Mouse (Mus musculus) subcutaneous adipose tissue, adult 2 months (tissue): ENCODE measurements around the gene Arsg. TPM values are rescaled to one million over a fixed set of nuclear protein-coding genes. Genes with fewer than 3 reads are reported as not detected.

Experiments
- polyA plus RNA-seq: library from polyadenylated mRNA; depleted of rRNA; stranded (reverse); fragments of >200 nt; gene quantifications from 2 replicates; pipeline ENCODE4 v1.2.3, GENCODE M21; 2012; ENCODE audit warnings: low replicate concordance; rRNA removed

Arsg gene
- polyA plus RNA-seq, result 6.2 and 12.4 TPM in 2 replicates

DNA sequence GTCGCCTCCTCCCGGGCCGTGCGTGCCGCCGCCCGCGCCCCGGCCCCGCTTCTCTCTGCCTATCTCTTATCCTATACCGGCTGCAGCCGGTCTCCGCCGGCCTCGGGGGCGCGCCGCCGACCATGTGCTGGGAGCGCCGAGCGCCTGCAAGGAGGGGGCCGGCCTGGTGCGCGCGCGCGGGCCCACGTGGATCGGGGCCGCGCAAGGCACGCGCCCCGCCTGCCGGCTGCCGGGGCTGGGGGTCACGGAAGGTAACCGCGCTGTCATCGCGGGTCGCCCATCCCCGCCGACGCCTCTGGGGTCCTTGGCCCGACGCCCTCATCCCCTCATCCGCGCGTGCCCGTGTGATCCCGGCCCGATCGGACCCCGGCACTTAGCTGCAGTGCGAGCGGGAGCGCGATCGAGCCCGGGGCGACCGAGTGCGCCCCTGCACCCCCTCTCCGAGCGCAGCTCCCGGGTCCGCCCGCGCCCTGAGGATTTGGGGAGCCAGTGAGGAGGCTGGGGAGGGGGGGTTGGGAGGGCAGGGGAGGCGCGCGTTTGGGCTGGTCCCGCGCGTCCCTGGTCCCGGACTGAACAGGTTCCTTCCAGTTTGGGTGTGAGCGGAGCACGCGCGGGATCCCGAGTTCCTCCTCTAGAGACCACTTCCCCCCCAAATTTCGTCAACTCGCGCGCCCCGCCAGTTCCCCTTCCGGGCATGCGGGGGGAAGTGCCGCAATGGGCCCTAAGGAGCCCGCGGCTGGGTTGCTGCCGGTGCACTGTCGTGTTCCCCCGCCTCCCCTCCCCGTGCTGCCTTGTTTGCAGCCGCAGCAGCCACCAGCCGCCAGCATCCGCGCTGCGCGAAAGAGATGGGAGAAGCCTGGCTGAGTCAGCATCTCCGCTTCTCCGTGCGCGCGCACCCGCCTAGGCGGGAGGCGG lies at the start of gene Arsg, which contains the start of gene Slc16a6:
Arsg (plus strand) TSS at position 204 of the 915 bp plus-strand sequence.
Slc16a6 (minus strand) TSS at position 428 of the 915 bp plus-strand sequence.

DNA sequence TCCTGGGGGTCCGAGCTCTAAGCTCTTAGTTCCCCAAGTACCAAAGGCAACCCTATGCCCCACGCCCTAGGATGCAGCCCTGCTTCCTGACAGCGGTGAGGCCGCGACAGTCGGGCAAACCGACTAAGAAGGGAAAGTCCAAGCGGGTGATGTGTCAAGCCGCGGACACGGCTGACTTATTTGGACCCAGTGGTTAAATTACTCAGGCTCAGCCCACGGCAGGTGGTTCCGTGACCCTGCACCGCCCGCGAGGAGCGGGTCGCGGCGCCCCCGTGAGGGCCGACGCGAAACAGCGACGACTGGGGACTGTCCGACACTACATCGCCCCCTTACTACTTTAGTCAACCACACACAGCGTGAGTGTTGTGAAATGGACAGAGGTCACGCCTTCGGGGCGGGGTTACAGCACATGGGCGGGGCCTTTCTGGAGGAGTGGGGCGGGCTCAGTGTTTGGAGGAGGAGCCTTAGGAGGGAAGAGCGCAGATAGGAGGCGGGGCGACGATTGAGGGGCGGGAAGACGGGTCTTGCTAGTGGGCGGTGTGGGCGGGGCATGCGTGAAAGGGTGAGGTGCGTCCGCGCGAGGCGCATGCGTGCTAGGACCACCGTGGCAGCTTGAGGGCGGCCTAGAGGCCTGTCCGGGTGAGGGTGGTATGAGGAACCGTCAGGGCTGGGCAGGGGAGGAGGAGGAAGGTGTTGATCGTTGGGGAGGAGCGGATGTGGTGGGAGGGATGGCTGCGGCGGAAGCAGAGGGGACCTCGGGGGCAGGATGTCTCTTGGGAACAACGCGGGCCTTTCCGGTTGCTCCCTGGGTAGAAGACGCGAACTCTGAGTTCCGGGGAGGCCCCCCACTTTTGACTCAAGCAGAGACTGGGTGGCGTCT lies 47.5 kb upstream of the Arsg start, which contains the start of gene Amz2:
Amz2 (plus strand) TSS at position 555 of the 880 bp plus-strand sequence.

DNA sequence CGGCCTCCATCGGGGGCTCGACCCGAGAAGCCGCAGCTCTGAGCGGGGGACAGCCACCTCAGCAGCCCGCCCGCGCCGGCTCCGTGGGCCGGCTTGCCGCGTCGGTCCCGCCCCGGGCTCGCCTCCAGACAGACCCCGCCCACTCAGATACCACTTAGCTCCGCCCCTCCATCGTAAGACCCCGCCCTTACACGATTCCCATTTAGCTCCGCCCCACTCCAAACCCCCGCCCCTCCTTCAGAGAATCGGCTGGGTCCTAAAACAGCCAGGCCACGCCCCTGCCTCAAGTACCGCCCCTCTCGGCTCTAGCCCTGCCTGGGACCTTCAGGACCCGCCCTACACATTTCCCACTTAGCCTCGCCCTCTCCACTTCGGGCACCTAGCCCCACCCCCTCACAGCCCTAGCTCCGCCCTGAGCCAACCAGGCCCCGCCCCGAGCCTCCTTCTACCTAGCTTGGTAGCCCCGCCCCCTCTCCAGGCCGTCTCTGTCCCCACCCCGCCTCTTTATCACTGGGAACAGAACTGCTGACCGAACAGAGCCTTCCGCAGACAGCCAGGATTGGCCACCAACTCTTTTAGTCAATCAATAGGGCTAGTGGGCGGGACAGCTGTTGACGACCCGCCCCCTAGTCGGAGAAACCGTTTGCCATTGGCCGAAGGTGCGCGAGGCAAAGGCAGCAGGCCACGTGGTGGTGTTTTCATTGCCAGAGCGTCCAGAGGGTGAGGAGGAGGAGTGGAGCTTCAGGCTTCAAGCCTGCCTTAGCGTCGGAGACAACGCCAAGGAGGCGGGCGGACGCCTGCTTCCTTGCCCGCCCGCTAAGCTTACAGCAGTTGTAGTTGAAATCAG lies 138.4 kb downstream of the Arsg start, which contains the start of gene Wipi1:
Wipi1 (minus strand) TSS at position 665 of the 847 bp plus-strand sequence.

Other genes starting within 250 kb of the Arsg start
- 0.29 and 3.9 TPM in 2 replicates for gene Rgs9, start 175.2 kb upstream of the Arsg start, polyA plus RNA-seq
- gene Gna13, start 110.5 kb upstream of the Arsg start, polyA plus RNA-seq, result 21.3 and 26.6 TPM in 2 replicates
- not detected in 2 replicates for gene 9930022D16Rik, start 59.5 kb upstream of the Arsg start, polyA plus RNA-seq
- gene Amz2, start 47.4 kb upstream of the Arsg start, polyA plus RNA-seq, result 56.4 and 57.5 TPM in 2 replicates
- 1.2 and 4.3 TPM in 2 replicates for gene Slc16a6, start 224 bp downstream of the Arsg start, polyA plus RNA-seq
- 54.5 and 57.0 TPM in 2 replicates for gene Wipi1, start 138.6 kb downstream of the Arsg start, polyA plus RNA-seq
- 79.0 and 118 TPM in 2 replicates for gene Prkar1a, start 176.0 kb downstream of the Arsg start, polyA plus RNA-seq
- gene Fam20a, start 248.9 kb downstream of the Arsg start, polyA plus RNA-seq, result 20.9 and 21.8 TPM in 2 replicates